Mouse (Mus musculus): ENCODE measurements around the gene Cyp4x1. TPM values are rescaled to one million over a fixed set of nuclear protein-coding genes. Genes with fewer than 3 reads are reported as not detected.

The Cyp4x1 gene
- polyA plus RNA-seq, 1 experiment from 2014 or later, result 7.1 TPM

DNA sequence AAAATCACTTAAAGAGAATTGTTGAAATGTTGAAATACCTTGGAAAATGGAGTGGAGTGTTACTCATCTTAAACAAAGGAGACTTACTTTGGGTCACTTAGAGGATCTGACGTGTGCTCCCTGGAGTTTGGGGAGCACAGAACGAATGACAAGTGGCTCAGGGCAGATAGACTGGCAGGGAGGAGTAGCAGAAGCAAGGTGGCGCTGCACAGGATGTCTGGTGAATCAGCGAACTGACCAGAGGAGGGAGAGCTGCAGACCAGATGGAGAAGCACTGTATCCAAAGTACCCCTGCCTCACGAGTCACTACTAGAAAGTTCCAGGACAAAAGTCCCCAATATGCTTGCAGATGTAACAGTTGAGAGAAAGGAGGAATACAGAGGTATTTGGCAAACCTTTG, 20.8 kb downstream of the Cyp4x1 start:
- Histone ChIP-seq H3K9ac (no peak overlapping the region), H3K4me3 (no peak overlapping the region), H3K4me1 (replicated peaks) (no peaks in the 10 kb centered on the region), H3K4me2 (no peak overlapping the region), H3K27me3 (no peaks in the 10 kb centered on the region), H3K36me3 (no peaks in the 10 kb centered on the region), H3K27ac (replicated peaks) (no peak overlapping the region), H3K9me3 (no peaks in the 10 kb centered on the region)
- 31% methylated on average over 5 of the region's 5 CpGs for WGBS
- ATAC-seq (ENCODE audit: low read depth), result no peak

DNA sequence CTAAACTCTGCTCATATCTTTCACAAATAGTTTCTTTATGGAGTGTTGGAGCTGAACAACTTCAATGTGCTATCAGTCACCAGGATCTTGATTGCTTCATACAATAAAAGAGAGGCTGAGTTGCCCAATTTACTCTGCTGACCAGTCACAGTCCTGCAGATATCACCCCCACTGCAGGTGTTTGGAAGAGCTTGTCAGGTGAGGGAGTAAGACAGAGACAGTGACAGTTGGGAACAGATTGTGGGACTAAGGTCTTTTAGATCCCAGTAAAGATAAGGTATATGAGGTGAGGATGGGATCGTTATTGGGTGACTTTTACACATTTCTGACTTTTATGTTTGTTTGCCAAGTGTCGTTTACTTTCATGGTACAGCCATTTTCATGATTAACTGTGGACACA, 22.9 kb downstream of the Cyp4x1 start:
- H3K4me1 ChIP-seq (replicated peaks), result no peaks in the 10 kb centered on the region
- no peaks in the 10 kb centered on the region for H3K36me3 ChIP-seq
- WGBS, result 78% methylated on average over 2 of the region's 2 CpGs
- no peaks in the 10 kb centered on the region for H3K27me3 ChIP-seq
- H3K9me3 ChIP-seq, result no peaks in the 10 kb centered on the region
- no peak overlapping the region for H3K9ac ChIP-seq
- no peak overlapping the region for H3K4me3 ChIP-seq
- H3K4me2 ChIP-seq, result no peak overlapping the region
- H3K27ac ChIP-seq (replicated peaks), result no peak overlapping the region
- ATAC-seq (ENCODE audit: low read depth), result no peak

DNA sequence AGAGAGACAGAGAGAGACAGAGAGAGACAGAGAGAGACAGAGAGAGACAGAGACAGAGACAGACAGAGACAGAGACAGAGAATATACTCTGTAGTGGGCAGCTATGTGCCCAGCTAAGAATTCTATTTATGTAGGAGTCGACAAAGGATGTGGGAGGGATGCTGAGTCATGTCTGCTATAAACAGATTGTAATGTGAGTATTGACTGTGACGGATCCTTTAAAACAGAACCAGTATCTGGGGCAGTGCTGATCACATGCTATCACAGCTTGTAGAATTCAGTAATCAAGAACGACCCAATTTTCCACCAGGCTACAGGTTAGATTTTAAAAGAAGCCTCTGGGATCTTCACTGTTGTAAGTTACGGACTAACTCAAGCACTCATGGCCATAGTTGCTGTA, 30.6 kb downstream of the Cyp4x1 start:
- Histone ChIP-seq H3K27me3 (peaks cover 16% of the 10 kb centered on the region; the same call in 1 of the 2 replicates), H3K4me1 (replicated peaks) (no peaks in the 10 kb centered on the region), H3K36me3 (no peaks in the 10 kb centered on the region), H3K9ac (no peak overlapping the region), H3K4me2 (no peak overlapping the region), H3K9me3 (no peaks in the 10 kb centered on the region), H3K4me3 (no peak overlapping the region), H3K27ac (replicated peaks) (no peak overlapping the region)
- ATAC-seq (ENCODE audit: low read depth), result no peak
- 72% methylated on average over 4 of the region's 4 CpGs for WGBS

DNA sequence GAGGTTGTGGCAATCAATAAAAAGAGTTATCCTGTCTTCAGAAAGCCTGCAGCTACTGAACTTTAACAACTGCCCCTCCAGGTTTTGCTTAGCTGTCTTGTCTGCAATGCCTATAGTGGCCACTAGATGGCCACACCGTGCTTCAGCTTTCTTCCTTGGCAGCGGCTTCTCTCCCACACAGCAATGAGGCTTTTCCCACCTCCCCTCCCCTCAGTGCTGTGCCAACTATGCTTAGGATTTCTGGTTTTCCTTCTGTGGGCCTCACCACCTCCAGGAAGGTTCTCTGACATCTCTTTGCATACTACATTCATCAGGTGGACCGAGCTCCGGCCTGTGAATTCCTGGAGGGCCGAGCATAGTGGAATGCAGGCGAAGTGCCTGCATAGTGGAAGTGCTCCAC, 32.4 kb downstream of the Cyp4x1 start:
- ATAC-seq (ENCODE audit: low read depth), result peak; percentile 88
- 42% methylated on average over 6 of the region's 6 CpGs for WGBS
- Histone ChIP-seq H3K9ac (no peak overlapping the region), H3K4me1 (replicated peaks) (peaks cover 5% of the 10 kb centered on the region; the same call in 1 of the 2 replicates), H3K27ac (replicated peaks) (no peak overlapping the region), H3K4me3 (no peak overlapping the region), H3K9me3 (no peaks in the 10 kb centered on the region), H3K36me3 (no peaks in the 10 kb centered on the region), H3K27me3 (peaks cover 32% of the 10 kb centered on the region), H3K4me2 (no peak overlapping the region)

DNA sequence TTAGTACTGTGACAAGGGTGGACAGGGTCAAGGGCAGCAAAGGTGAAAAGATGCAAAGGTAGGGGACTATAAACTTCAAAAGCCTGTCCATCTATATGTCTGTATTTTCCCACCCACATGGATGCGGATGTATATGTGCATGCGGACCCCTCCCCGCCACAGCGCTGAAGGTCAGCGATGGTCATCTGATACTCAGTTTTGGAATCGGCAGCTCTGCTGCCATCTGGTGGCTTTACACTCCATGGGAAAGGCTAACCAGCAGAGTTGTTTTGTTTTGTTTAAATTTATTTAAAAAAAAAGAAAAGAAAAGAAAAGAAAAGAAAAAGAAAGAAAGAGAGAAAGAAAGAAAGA, 37.0 kb downstream of the Cyp4x1 start:
- Histone ChIP-seq H3K27me3 (peaks cover 74% of the 10 kb centered on the region), H3K27ac (replicated peaks) (no peak overlapping the region), H3K9me3 (no peaks in the 10 kb centered on the region), H3K4me3 (peak overlapping the region; percentile 10; the same call in 1 of the 2 replicates), H3K4me1 (replicated peaks) (peaks cover 19% of the 10 kb centered on the region), H3K4me2 (peak overlapping the region; percentile 83), H3K9ac (peak overlapping the region; percentile 14; the same call in 1 of the 2 replicates), H3K36me3 (no peaks in the 10 kb centered on the region)
- WGBS, result 2% methylated on average over 6 of the region's 6 CpGs
- 0 out of 2 replicates have a peak, but pooled peaks have one; percentile 11 for ATAC-seq (ENCODE audit: low read depth)

DNA sequence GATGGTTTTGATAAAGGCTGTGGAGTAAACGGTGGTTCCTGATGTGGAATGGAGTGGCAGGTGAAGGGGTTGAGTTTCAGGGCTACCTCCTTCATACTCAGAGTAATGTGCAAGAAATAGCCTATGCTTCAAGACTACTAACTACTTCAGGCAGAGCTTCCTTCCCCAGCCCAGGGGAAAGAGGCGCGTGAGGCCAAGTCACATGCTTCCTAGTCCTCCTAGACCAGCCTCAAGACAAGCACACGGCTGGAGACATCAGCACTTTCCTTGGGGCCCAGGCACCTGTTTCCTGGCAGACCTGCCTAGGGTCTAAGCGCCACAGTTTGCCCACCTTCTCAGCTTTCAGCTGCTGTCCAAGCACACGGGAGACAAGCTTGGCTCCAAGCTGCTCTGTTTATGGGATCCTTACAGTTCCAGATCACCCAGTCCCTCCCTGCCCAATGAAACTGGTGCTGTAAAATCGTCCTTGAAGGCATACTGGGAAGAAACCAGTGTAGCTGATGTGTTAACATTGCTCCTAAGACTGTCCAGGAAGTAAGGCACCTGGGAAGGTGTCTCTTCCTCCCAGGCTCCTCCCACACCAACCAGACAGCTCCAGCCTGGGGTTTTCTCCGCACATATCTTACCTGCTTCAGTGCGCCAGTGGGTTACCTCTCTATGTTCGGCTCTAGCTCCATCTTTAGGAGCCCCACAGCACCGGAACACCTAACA, 37.5 kb downstream of the Cyp4x1 start:
- Histone ChIP-seq H3K36me3 (no peaks in the 10 kb centered on the region), H3K4me1 (replicated peaks) (peaks cover 19% of the 10 kb centered on the region), H3K4me2 (peak overlapping the region; percentile 83), H3K27me3 (peaks cover 74% of the 10 kb centered on the region), H3K27ac (replicated peaks) (no peak overlapping the region), H3K9me3 (no peaks in the 10 kb centered on the region), H3K4me3 (peak overlapping the region; percentile 10; the same call in 1 of the 2 replicates), H3K9ac (peak overlapping the region; percentile 69)
- WGBS, result 13% methylated on average over 11 of the region's 11 CpGs
- ATAC-seq (ENCODE audit: low read depth), result peak; percentile 24

DNA sequence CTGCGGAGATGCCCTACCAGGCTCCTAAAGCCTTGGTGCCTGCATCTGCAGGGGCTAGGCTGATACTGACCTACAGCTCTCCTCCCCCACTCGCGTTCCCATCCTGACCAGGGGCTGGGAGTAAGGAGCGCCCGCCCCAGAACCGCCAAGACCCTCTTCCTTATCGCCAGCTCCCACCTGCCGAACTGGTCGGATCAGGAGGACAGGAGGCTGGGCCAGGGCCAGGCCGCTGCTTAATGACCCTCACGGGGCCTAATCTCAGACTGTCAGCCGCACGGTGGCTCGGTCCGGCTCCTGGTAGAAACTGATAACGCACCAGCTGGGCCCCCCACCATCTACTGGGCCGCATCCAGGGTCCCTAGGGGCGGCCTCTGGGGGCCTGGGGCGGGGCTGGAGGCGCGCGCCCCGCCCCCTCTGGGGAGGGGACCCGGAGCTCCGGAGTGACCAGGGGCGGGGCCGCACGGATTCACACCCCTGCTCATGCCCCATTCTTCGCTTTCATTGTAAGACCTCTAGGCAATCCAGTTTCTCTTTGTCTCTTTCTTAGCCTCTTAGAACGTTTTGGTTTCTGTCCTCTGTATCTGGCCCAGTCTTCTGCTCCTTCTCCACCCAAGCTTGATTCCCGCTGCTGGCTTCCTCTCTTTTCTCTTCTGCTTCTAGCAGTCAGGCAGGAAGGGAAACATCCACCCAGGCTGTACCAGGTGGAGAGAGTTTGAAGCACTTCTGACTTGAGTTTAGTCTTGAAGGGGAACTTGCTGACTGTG, 38.2 kb downstream of the Cyp4x1 start:
- Histone ChIP-seq H3K36me3 (no peaks in the 10 kb centered on the region), H3K4me3 (peak overlapping the region; percentile 40), H3K9ac (peak overlapping the region; percentile 69), H3K27ac (replicated peaks) (no peak overlapping the region), H3K27me3 (peaks cover 69% of the 10 kb centered on the region), H3K4me2 (peak overlapping the region; percentile 83), H3K4me1 (replicated peaks) (peaks cover 19% of the 10 kb centered on the region), H3K9me3 (no peaks in the 10 kb centered on the region)
- WGBS, result 2% methylated on average over 31 of the region's 31 CpGs
- ATAC-seq (ENCODE audit: low read depth), result peak; percentile 55

DNA sequence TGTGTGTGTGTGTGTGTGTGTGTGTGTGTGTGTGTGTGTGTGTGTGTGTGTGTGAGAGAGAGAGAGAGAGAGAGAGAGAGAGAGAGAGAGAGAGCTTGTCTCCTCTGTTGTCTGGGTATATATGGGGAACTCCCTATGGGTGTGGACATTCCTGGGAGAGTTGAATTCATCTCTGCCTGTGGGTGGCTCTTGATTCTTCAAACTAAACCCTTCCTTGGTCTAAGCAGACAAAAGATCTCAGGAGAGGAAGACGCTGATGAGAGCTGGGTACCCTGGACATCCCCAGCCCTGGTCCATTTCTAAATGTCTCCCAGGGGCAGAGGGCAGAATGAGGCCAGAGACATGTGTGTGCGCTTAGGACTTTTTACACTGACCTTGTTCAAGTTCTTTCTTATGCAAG, 40.0 kb downstream of the Cyp4x1 start:
- H3K4me1 ChIP-seq (replicated peaks), result peaks cover 19% of the 10 kb centered on the region
- peaks cover 73% of the 10 kb centered on the region for H3K27me3 ChIP-seq
- 90% methylated on average over 2 of the region's 2 CpGs for WGBS

DNA sequence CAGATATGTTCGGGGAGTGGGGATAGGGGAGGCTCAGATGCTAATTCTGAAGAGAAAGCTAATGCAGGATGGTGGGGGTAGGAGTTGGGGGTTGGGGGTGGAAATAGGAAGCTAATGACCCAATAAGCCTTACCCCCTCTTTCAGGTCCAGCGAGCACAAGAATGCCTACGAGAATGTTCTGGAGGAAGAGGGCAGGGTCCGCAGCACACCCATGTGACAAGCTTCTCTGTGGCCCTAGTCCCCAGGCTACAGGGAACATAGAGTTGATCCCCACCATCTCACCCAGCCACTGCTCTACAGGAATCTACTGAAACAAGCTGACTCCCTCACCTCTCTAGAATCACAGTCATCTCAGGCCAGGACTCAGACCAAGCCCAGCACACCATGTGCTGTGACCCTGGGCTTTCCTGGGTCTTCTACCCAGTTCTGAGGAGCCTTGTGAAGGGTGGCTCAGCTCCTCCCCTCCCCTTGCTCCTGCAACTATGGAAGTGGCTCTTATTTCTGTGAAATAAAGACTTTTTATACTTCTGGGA, 40.7 kb downstream of the Cyp4x1 start:
- Histone ChIP-seq H3K4me3 (no peak overlapping the region), H3K27me3 (peaks cover 77% of the 10 kb centered on the region), H3K36me3 (no peaks in the 10 kb centered on the region), H3K9me3 (no peaks in the 10 kb centered on the region), H3K27ac (replicated peaks) (no peak overlapping the region), H3K4me2 (no peak overlapping the region), H3K9ac (no peak overlapping the region), H3K4me1 (replicated peaks) (peaks cover 19% of the 10 kb centered on the region)
- 83% methylated on average over 4 of the region's 4 CpGs for WGBS
- ATAC-seq (ENCODE audit: low read depth), result no peak

More for the DNA sequence above, 40.0 kb downstream of the Cyp4x1 start:
- no peak for ATAC-seq (ENCODE audit: low read depth)
- Histone ChIP-seq H3K27ac (replicated peaks) (no peak overlapping the region), H3K9me3 (no peaks in the 10 kb centered on the region), H3K36me3 (no peaks in the 10 kb centered on the region), H3K9ac (no peak overlapping the region), H3K4me2 (no peak overlapping the region), H3K4me3 (no peak overlapping the region)

DNA sequence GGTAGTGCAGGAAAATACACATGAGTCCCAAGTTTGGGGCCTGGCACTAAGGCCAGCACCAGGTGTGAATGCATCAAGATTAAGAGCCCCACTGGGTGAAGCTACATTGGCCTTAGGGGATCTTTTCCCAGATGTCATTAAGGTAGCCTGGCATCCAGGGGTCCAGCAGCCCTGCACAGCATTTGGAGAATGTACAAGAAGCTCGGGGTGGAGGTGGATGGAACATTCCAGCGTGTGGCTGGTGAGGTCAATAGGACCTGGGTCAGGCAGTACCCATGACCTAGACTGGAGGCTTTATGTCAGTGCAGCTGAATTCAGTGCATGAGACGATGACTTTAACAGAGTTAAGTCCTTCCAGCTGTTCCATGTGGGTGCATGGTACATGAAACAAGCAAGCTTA, 42.3 kb downstream of the Cyp4x1 start:
- H3K27me3 ChIP-seq, result peaks cover 80% of the 10 kb centered on the region
- H3K9ac ChIP-seq, result no peak overlapping the region
- H3K4me1 ChIP-seq (replicated peaks), result peaks cover 15% of the 10 kb centered on the region
- H3K4me3 ChIP-seq, result no peak overlapping the region
- no peaks in the 10 kb centered on the region for H3K9me3 ChIP-seq
- 83% methylated on average over 3 of the region's 3 CpGs for WGBS
- no peaks in the 10 kb centered on the region for H3K36me3 ChIP-seq
- H3K4me2 ChIP-seq, result no peak overlapping the region
- no peak for ATAC-seq (ENCODE audit: low read depth)
- H3K27ac ChIP-seq (replicated peaks), result no peak overlapping the region

DNA sequence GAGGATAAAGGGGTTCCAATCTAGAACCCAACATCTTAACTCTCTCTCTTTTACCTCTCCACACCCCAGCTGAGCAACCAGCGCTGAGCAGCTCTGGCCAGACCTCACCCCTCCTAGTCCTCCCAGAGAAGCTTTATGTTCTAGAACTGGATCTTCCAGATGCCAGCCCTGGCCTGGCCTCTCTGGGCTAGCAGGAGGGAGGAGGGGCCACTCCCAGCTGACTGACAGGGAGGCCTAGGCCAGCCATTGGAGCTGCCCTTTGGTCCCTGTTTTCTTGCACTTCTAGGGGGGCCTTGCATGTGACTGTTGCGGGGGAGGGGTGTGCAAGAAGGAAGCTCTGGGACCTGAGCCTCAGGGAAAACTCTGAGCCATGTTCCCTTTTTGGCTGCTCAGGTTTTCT, 43.5 kb downstream of the Cyp4x1 start:
- H3K9me3 ChIP-seq, result no peaks in the 10 kb centered on the region
- H3K27me3 ChIP-seq, result peaks cover 75% of the 10 kb centered on the region
- H3K4me1 ChIP-seq (replicated peaks), result peaks cover 3% of the 10 kb centered on the region
- no peak overlapping the region for H3K9ac ChIP-seq
- H3K36me3 ChIP-seq, result no peaks in the 10 kb centered on the region
- no peak overlapping the region for H3K4me3 ChIP-seq
- WGBS, result 67% methylated on average over 2 of the region's 2 CpGs
- H3K27ac ChIP-seq (replicated peaks), result no peak overlapping the region
- H3K4me2 ChIP-seq, result no peak overlapping the region
- ATAC-seq (ENCODE audit: low read depth), result no peak

DNA sequence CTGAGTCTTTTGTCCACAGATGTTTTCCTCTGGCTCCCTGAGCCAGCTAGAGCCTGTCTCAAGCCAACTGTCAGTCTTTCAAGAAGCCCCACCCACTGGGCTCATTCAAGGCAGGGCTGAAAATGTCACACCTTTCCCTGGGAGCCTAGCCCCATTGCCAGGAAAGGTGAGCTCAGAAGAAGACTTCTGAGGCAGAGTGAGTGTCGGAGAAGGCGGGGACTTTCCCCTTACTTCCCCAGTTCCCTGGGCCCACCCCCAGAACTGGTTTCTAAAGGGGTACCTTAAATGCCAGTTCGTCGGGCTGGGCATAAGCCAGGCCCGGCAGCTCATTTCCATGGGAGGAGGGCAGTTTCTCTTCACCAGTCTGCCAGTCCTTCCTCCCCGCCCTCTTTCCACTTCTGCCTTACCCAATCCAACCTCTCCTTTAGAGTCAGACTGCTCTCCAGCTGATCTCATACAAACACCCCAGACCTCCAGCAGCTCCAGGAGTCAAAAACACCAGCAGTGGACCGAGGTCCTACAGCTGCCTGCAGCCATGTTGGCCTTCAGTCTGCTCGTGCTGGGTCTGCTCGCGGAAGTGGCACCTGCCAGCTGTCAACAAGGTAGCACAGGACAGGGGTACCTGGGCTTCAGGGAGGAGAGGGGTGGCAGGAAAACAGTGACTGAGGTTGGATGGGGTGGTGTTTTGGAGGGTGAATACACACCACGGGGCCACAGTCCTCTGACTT, 45.3 kb downstream of the Cyp4x1 start, which contains the start of gene Pdzk1ip1:
Pdzk1ip1 (plus strand) TSS at position 98 of the 728 bp plus-strand sequence.
- Histone ChIP-seq H3K27ac (replicated peaks) (no peak within 1 kb of the TSS), H3K27me3 (peaks cover 73% of the 10 kb centered on the region), H3K9ac (no peak within 1 kb of the TSS), H3K4me3 (no peak within 1 kb of the TSS), H3K4me1 (replicated peaks) (no peaks in the 10 kb centered on the region), H3K9me3 (no peaks in the 10 kb centered on the region), H3K4me2 (no peak within 1 kb of the TSS), H3K36me3 (no peaks in the 10 kb centered on the region)
- no peak for ATAC-seq (ENCODE audit: low read depth)
- whole genome bisulfite sequencing, result 20% methylated on average over 11 of the region's 11 CpGs
